Mouse (Mus musculus) kidney, adult 18-20 months (tissue): ENCODE measurements around the gene S100b.

Experiments
- DNase-seq: peaks from one replicate; pipeline ENCODE4 v3.0.0; 2021

Gene S100b

GRCm38 (mm10) chr10:76253536-76253935, at the start of gene S100b:
Gene S100b (plus strand): TSS chr10:76253853.
- peak; percentile 25 for DNase-seq

GRCm38 (mm10) chr10:76207262-76207796, 46.3 kb upstream of the S100b start:
- no peak for DNase-seq

GRCm38 (mm10) chr10:76209241-76209640, 44.4 kb upstream of the S100b start:
- no peak for DNase-seq

GRCm38 (mm10) chr10:76210806-76211205, 42.8 kb upstream of the S100b start:
- no peak for DNase-seq

GRCm38 (mm10) chr10:76212121-76212520, 41.5 kb upstream of the S100b start:
- DNase-seq, result no peak

GRCm38 (mm10) chr10:76214161-76214560, 39.5 kb upstream of the S100b start:
- no peak for DNase-seq

GRCm38 (mm10) chr10:76217056-76217455, 36.6 kb upstream of the S100b start:
- DNase-seq, result no peak

GRCm38 (mm10) chr10:76218240-76218639, 35.4 kb upstream of the S100b start:
- no peak for DNase-seq

GRCm38 (mm10) chr10:76225944-76226343, 27.7 kb upstream of the S100b start:
- DNase-seq, result no peak

- no peak for DNase-seq
These were observed 24.0 kb upstream of the S100b start for GRCm38 (mm10) chr10:76229627-76230026.

GRCm38 (mm10) chr10:76237341-76238225, 16.1 kb upstream of the S100b start, which contains the start of gene Prmt2:
Gene Prmt2 (minus strand): TSS chr10:76237865.
- DNase-seq, result peak; percentile 91

GRCm38 (mm10) chr10:76239401-76239800, 14.3 kb upstream of the S100b start:
- DNase-seq, result no peak

GRCm38 (mm10) chr10:76245106-76245505, 8.5 kb upstream of the S100b start:
- no peak for DNase-seq

- DNase-seq, result no peak
These were observed 7.1 kb upstream of the S100b start for GRCm38 (mm10) chr10:76246601-76247000.

GRCm38 (mm10) chr10:76247960-76248646, 5.5 kb upstream of the S100b start:
- no peak for DNase-seq

- no peak for DNase-seq
These were observed 5.0 kb upstream of the S100b start for GRCm38 (mm10) chr10:76248647-76248968.

GRCm38 (mm10) chr10:76250870-76251269, 2.8 kb upstream of the S100b start:
- DNase-seq, result no peak

GRCm38 (mm10) chr10:76253079-76253478, 574 bp upstream of the S100b start:
- DNase-seq, result no peak

- DNase-seq, result no peak
These were observed 2.0 kb downstream of the S100b start for GRCm38 (mm10) chr10:76255617-76256016.

- no peak for DNase-seq
These were observed 3.6 kb downstream of the S100b start for GRCm38 (mm10) chr10:76257231-76257630.

- peak; percentile 58 for DNase-seq
These were observed 4.2 kb downstream of the S100b start for GRCm38 (mm10) chr10:76257719-76258390.

GRCm38 (mm10) chr10:76259566-76260232, 6.0 kb downstream of the S100b start:
- no peak for DNase-seq
